Mouse (Mus musculus): ENCODE data around the gene Paf1. TPM values are rescaled to one million over a fixed set of nuclear protein-coding genes. Genes with fewer than 3 reads are reported as not detected.

The Paf1 gene
- polyA plus RNA-seq, 2 experiments: 54.2 to 102 TPM

DNA sequence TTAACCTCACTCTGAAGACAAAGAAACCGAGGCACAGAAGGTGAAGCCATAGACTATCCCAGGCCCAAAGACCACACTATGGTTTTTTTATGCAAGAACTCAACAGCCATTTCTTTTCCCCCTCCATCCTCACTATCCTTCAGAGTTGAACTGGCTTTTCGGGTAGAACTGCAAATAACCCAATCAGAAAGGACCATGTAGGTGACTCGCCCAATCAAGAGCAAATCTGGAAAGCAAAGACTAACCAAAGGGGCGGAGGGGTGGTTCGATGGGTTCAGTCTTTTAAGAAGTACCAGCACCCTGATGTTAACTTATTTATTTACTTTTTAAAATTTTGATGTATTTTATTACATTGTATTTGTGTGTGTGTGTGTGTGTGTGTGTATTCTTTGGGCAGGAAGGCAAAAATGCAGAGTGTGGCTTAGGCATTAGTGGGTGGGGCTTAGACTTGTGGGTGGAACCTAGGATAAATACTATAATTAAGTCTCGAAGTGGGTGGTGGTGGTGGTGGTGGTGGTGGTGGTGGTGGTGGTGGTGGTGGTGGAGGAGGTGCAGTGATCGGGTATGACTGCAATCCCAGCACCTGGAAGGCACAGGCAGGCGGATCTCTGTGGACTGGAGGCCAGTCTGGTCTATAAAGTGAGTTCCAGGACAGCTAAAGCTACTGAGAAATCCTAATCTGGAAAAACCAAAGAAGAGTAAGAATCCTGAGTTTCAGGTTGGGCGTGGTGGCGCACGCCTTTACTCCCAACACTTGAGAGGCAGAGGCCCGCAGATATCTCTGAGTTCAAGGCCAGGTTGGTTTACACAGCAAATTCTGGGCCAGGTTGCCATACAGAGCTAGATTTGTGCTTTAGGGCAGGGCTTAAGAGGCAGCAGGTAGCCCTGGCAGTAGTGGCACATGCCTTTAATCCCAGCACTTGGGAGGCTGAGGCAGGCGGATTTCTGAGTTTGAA lies 55.4 kb downstream of the Paf1 start:
- Histone ChIP-seq H3K9ac (ENCODE audit: low read depth, low read length, severe bottlenecking) (no peak overlapping the region), H3K27ac (replicated peaks; ENCODE audit: low read depth, low read length) (no peak overlapping the region), H3K4me1 (ENCODE audit: control insufficient read depth, insufficient read depth, low read length) (peaks cover 7% of the 10 kb centered on the region), H3K36me3 (ENCODE audit: control insufficient read depth, insufficient read depth, low read length) (no peaks in the 10 kb centered on the region), H3K9me3 (ENCODE audit: control insufficient read depth, low read length) (no peaks in the 10 kb centered on the region), H3K4me2 (replicated peaks; ENCODE audit: low read depth, low read length, severe bottlenecking) (no peak overlapping the region), H3K4me3 (replicated peaks; ENCODE audit: low read length) (no peak overlapping the region), H3K27me3 (ENCODE audit: control insufficient read depth, insufficient read depth, low read length) (no peaks in the 10 kb centered on the region)
- ATAC-seq (ENCODE audit: low FRiP score, low read depth): no peak
- no peak for TF ChIP-seq POLR2A (IDR thresholded peaks at IDR 0.05; ENCODE audit: borderline replicate concordance, extremely low read depth, insufficient read depth, insufficient read length)
- 62% methylated on average over 13 of the region's 13 CpGs for WGBS
- DNase-seq (ENCODE audit: low spot score): no peak

Other genes with a start within 250 kb of the Paf1 start
- 238 and 299 TPM in 2 replicates for gene Fbl, start 223.2 kb upstream of the Paf1 start, polyA plus RNA-seq (2012; rRNA removed)
- gene Fbl, start 223.2 kb upstream of the Paf1 start, polyA plus RNA-seq (2014; fragmentation: Nextera tagmentation; extraction: Ambion mirVana): 43.7 and 45.9 TPM in 2 replicates
- gene Dyrk1b, start 213.5 kb upstream of the Paf1 start, polyA plus RNA-seq (2012; rRNA removed): 26.0 and 37.8 TPM in 2 replicates
- gene Dyrk1b, start 213.5 kb upstream of the Paf1 start, polyA plus RNA-seq (2014; fragmentation: Nextera tagmentation; extraction: Ambion mirVana): 13.8 and 15.7 TPM in 2 replicates
- 33.0 and 35.0 TPM in 2 replicates for gene Eid2, start 125.1 kb upstream of the Paf1 start, polyA plus RNA-seq (2012; rRNA removed)
- 12.2 and 17.0 TPM in 2 replicates for gene Eid2, start 125.1 kb upstream of the Paf1 start, polyA plus RNA-seq (2014; fragmentation: Nextera tagmentation; extraction: Ambion mirVana)
- 15.4 and 18.3 TPM in 2 replicates for gene Eid2b, start 115.2 kb upstream of the Paf1 start, polyA plus RNA-seq (2012; rRNA removed)
- gene Eid2b, start 115.2 kb upstream of the Paf1 start, polyA plus RNA-seq (2014; fragmentation: Nextera tagmentation; extraction: Ambion mirVana): 14.3 and 14.9 TPM in 2 replicates
- 0.55 and 0.74 TPM in 2 replicates for gene Selenov, start 101.8 kb upstream of the Paf1 start, polyA plus RNA-seq (2012; rRNA removed)
- 0.34 TPM in 1 of 2 replicates, not detected in the other for gene Selenov, start 101.8 kb upstream of the Paf1 start, polyA plus RNA-seq (2014; fragmentation: Nextera tagmentation; extraction: Ambion mirVana)
- 0.85 and 0.92 TPM in 2 replicates for gene Dll3, start 90.7 kb upstream of the Paf1 start, polyA plus RNA-seq (2012; rRNA removed)
- gene Dll3, start 90.7 kb upstream of the Paf1 start, polyA plus RNA-seq (2014; fragmentation: Nextera tagmentation; extraction: Ambion mirVana): 0.83 and 0.84 TPM in 2 replicates
- gene Timm50, start 80.9 kb upstream of the Paf1 start, polyA plus RNA-seq (2012; rRNA removed): 98.1 and 119 TPM in 2 replicates
- gene Timm50, start 80.9 kb upstream of the Paf1 start, polyA plus RNA-seq (2014; fragmentation: Nextera tagmentation; extraction: Ambion mirVana): 138 TPM in 2 replicates
- gene Supt5, start 54.2 kb upstream of the Paf1 start, polyA plus RNA-seq (2012; rRNA removed): 116 and 127 TPM in 2 replicates
- gene Supt5, start 54.2 kb upstream of the Paf1 start, polyA plus RNA-seq (2014; fragmentation: Nextera tagmentation; extraction: Ambion mirVana): 76.2 and 84.4 TPM in 2 replicates
- gene Rps16, start 42.3 kb upstream of the Paf1 start, polyA plus RNA-seq (2012; rRNA removed): 1,848 and 2,127 TPM in 2 replicates
- gene Rps16, start 42.3 kb upstream of the Paf1 start, polyA plus RNA-seq (2014; fragmentation: Nextera tagmentation; extraction: Ambion mirVana): 1,280 and 1,345 TPM in 2 replicates
- gene Plekhg2, start 20.4 kb upstream of the Paf1 start, polyA plus RNA-seq (2012; rRNA removed): 67.3 and 87.8 TPM in 2 replicates
- gene Plekhg2, start 20.4 kb upstream of the Paf1 start, polyA plus RNA-seq (2014; fragmentation: Nextera tagmentation; extraction: Ambion mirVana): 59.0 and 69.1 TPM in 2 replicates
- gene Zfp36, start 12.7 kb upstream of the Paf1 start, polyA plus RNA-seq (2012; rRNA removed): 12.3 and 19.0 TPM in 2 replicates
- gene Zfp36, start 12.7 kb upstream of the Paf1 start, polyA plus RNA-seq (2014; fragmentation: Nextera tagmentation; extraction: Ambion mirVana): 16.0 TPM in 2 replicates
- gene Med29, start 243 bp upstream of the Paf1 start, polyA plus RNA-seq (2012; rRNA removed): 47.5 and 61.6 TPM in 2 replicates
- 46.6 and 49.9 TPM in 2 replicates for gene Med29, start 243 bp upstream of the Paf1 start, polyA plus RNA-seq (2014; fragmentation: Nextera tagmentation; extraction: Ambion mirVana)
- 7.0 and 12.7 TPM in 2 replicates for gene Gmfg, start 44.5 kb downstream of the Paf1 start, polyA plus RNA-seq (2012; rRNA removed)
- 15.7 and 19.4 TPM in 2 replicates for gene Gmfg, start 44.5 kb downstream of the Paf1 start, polyA plus RNA-seq (2014; fragmentation: Nextera tagmentation; extraction: Ambion mirVana)
- 18.7 and 31.8 TPM in 2 replicates for gene Lrfn1, start 59.0 kb downstream of the Paf1 start, polyA plus RNA-seq (2012; rRNA removed)
- gene Lrfn1, start 59.0 kb downstream of the Paf1 start, polyA plus RNA-seq (2014; fragmentation: Nextera tagmentation; extraction: Ambion mirVana): 5.9 and 7.6 TPM in 2 replicates
- not detected in 2 replicates for gene Ifnl2, start 117.5 kb downstream of the Paf1 start, polyA plus RNA-seq (2012; rRNA removed)
- not detected in 2 replicates for gene Ifnl2, start 117.5 kb downstream of the Paf1 start, polyA plus RNA-seq (2014; fragmentation: Nextera tagmentation; extraction: Ambion mirVana)
- not detected in 2 replicates for gene Ifnl3, start 129.9 kb downstream of the Paf1 start, polyA plus RNA-seq (2012; rRNA removed)
- gene Ifnl3, start 129.9 kb downstream of the Paf1 start, polyA plus RNA-seq (2014; fragmentation: Nextera tagmentation; extraction: Ambion mirVana): not detected in 2 replicates
- 0.14 and 0.85 TPM in 2 replicates for gene Sycn, start 147.9 kb downstream of the Paf1 start, polyA plus RNA-seq (2012; rRNA removed)
- not detected in 2 replicates for gene Sycn, start 147.9 kb downstream of the Paf1 start, polyA plus RNA-seq (2014; fragmentation: Nextera tagmentation; extraction: Ambion mirVana)
- gene Nccrp1, start 154.3 kb downstream of the Paf1 start, polyA plus RNA-seq (2012; rRNA removed): not detected in 2 replicates
- gene Nccrp1, start 154.3 kb downstream of the Paf1 start, polyA plus RNA-seq (2014; fragmentation: Nextera tagmentation; extraction: Ambion mirVana): not detected in 2 replicates
- 82.0 and 129 TPM in 2 replicates for gene Samd4b, start 205.2 kb downstream of the Paf1 start, polyA plus RNA-seq (2012; rRNA removed)
- gene Samd4b, start 205.2 kb downstream of the Paf1 start, polyA plus RNA-seq (2014; fragmentation: Nextera tagmentation; extraction: Ambion mirVana): 33.0 and 35.1 TPM in 2 replicates
- gene Pak4, start 205.2 kb downstream of the Paf1 start, polyA plus RNA-seq (2012; rRNA removed): 27.6 and 29.6 TPM in 2 replicates
- 21.3 and 26.3 TPM in 2 replicates for gene Pak4, start 205.2 kb downstream of the Paf1 start, polyA plus RNA-seq (2014; fragmentation: Nextera tagmentation; extraction: Ambion mirVana)
- gene Acp7, start 238.4 kb downstream of the Paf1 start, polyA plus RNA-seq (2012; rRNA removed): 0.08 and 0.54 TPM in 2 replicates
- gene Acp7, start 238.4 kb downstream of the Paf1 start, polyA plus RNA-seq (2014; fragmentation: Nextera tagmentation; extraction: Ambion mirVana): 0.10 TPM in 1 of 2 replicates, not detected in the other

Data from limb, embryonic 14.5 days (tissue).